Mouse (Mus musculus) gastrocnemius, postnatal 25 days (tissue): ENCODE results near the gene Rpia. TPM values are rescaled to one million over a fixed set of nuclear protein-coding genes. Genes with fewer than 3 reads are reported as not detected.
A peak's percentile ranks its signal among the peaks of the same experiment; 100 is the strongest.

Source experiments
- DNase-seq: peaks from one replicate; pipeline ENCODE4 v3.0.0; 2022
- total RNA-seq, 2 experiments: library from RNA; stranded (reverse); gene quantifications; 1 replicate in 1 of 2; 2 replicates in 1 of 2; pipeline ENCODE4 v1.2.3; 2021

Rpia gene
- total RNA-seq, 2 experiments from 2014 or later: 12.5 to 13.6 TPM

- DNase-seq: peak; percentile 21
These were observed 13.2 kb upstream of the Rpia start for GRCm38 (mm10) chr6:70805267-70805666.

DNA sequence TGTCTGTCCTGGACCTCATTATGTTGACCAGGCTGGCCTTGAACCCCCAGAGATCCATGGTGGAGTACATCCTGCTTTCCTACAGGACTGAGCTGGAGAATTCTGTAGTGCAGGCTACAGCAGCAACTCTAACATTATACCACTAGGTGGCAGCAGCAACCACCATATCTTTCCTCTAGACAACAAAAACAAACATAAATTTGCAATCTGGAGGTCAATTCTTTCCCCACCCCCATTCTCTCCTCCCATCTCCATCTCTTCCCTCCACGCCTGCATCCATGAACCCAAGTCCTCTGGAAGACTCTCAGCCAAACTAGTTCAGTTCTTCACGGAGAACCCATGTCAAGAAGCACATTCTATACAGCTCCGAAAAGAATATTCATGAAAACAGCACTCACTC, 12.6 kb upstream of the Rpia start:
- DNase-seq: no peak

- DNase-seq: peak; percentile 34
These were observed 5.7 kb upstream of the Rpia start for GRCm38 (mm10) chr6:70797581-70798251.

GRCm38 (mm10) chr6:70796940-70797339, 4.9 kb upstream of the Rpia start:
- DNase-seq: no peak

- no peak for DNase-seq
These were observed 612 bp upstream of the Rpia start for GRCm38 (mm10) chr6:70792644-70793043.

GRCm38 (mm10) chr6:70790852-70791761, 925 bp downstream of the Rpia start:
- DNase-seq: no peak

DNA sequence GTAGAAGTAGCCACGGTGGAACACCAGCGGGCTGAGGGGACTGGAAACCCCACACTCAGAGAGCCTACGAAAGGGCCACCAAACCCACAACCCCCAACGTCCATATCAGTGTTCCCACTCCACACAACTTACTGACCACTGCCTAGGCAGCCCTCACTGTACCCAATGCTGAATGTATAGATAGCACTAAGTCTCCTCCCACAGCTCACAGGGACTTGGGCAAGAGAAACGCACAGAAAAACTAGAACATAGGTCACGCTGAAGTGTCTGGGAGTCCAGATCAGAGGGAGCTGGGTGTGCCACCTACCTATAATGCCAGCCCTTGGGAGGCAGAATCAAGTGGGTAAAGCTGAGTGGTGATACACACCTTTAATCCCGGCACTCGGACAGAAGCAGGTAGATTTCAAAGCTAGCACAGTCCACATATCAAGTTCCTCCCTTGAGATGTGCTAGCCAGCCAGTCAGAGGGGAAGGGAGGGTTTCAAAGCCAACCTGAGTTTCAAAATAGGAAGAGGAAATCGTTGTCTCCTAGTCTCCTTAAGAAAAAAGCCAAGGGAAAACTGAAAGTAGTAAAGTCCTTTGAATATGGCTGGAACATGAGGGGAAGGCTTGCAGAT, 1.9 kb downstream of the Rpia start:
- no peak for DNase-seq

DNA sequence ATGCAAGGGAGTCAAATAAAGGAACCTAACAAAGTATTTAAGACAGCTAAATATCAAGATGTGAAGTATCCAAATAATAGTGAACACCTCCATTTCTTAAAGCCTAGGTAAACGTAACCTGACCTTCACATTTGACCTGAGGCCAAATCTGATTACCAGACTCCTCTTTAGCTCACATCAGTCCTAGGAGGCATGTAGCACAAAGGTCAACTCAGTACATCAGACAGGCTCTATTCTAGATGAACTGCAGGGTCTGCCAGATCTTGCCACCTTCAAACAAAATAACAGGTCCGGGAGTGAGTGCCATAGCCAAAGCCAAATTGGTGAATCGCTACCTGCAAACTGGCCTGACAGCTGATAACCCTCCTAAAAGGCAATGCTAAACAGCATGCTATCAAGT, 2.9 kb downstream of the Rpia start:
- no peak for DNase-seq

DNA sequence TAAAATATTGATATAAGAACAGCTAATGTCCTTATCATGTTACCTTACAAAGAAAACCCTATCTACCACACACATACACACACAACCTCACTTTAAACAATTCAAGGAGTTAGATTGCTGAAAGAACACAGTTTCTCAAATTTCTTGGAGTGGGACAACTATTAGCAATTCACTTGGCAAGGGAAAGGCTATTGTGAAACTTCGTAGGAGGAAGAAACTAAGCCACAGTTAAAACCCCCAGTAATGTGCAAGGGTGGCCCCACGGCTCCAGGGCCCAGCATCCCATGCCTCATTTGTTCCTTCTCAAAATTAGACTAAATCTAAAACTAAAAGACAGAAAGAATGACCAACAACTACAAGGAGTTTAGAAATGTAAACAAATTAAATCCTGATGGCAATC, 4.5 kb downstream of the Rpia start:
- DNase-seq: no peak

DNA sequence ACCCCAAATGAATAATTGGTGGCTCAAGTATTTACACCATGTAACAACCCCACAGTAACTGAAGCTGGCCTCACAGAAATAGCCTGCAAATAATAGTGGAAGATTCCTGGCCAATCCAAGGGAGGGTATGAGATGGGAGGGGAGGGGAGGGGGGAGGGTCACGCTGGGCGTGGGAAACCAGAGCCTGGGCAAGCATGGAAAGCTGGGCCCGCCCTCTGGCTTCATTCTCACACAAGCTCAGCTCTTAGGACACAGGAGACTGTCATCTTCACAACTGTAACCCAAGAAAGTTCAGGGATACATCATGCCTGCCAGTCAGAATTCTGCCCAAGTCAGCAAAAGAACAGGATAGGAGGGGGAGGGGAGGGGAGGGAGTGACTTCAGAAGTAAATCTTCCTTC, 6.2 kb downstream of the Rpia start:
- peak; percentile 70 for DNase-seq

- DNase-seq: no peak
These were observed 7.2 kb downstream of the Rpia start for GRCm38 (mm10) chr6:70784811-70785210.

DNA sequence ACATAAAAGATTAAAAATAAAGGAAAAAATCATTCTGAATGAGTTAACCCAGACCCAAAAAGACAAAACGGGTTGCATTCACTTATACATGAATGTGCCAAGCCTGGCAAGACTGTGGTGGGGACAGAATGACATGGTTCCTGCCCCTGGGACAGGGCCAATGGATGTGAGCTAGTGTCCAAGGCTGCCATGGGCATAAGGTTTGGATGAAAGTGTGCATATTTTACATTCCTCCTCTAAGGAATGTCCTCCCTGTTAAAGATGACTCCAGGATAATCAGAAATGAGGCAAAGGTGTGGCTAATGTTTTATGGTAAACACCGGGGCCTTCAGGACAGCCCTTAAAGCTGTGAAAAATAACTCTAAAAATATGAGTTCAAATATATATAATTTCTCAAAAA, 10.7 kb downstream of the Rpia start:
- DNase-seq: no peak

GRCm38 (mm10) chr6:70774372-70774771, 17.7 kb downstream of the Rpia start:
- no peak for DNase-seq

DNA sequence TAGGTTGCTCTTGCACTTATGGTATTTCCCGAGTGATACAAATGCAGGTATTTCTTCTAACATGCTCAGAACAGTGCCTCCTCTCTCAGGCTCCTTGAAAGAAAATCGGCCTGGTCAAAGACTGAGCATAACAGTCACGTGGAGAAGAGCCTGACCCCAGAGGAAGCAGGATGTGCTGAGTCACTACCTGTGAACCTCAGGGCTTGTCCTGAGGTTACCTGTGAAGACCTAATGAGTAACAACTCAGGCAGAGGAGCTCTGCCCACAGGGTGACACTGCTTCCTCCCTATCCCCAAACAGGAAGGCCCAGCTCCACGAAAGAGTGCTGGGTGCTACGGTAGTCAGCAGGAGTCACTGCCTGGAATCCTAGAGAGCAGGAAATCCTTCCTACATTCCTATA, 18.3 kb downstream of the Rpia start:
- no peak for DNase-seq

DNA sequence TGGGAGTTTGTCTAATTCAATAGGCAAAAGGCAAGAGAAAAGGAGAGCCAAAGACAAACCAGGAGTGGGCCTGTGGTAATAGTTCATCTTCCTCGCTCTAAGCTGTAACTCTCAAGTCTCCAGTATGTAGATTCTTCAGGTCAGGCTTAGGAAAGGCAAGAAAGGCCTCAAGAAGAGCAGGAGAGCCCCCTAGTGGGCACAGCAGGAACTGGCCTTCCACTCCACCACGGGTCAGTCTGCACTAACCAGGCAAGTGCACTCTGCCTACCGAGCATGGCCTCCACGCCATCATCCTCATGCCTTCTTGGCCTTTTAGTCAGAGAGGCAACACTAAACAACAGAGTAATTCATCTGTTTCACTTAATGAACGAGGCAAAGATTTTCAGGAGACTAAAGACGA, 23.3 kb downstream of the Rpia start:
- peak; percentile 42 for DNase-seq

- DNase-seq: no peak
These were observed 27.0 kb downstream of the Rpia start for GRCm38 (mm10) chr6:70765076-70765475.

- DNase-seq: no peak
These were observed 27.5 kb downstream of the Rpia start for GRCm38 (mm10) chr6:70764551-70764950.

GRCm38 (mm10) chr6:70763881-70764280, 28.2 kb downstream of the Rpia start:
- DNase-seq: no peak

GRCm38 (mm10) chr6:70762659-70763058, 29.4 kb downstream of the Rpia start:
- DNase-seq: no peak

GRCm38 (mm10) chr6:70760951-70761350, 31.1 kb downstream of the Rpia start:
- DNase-seq: no peak

DNA sequence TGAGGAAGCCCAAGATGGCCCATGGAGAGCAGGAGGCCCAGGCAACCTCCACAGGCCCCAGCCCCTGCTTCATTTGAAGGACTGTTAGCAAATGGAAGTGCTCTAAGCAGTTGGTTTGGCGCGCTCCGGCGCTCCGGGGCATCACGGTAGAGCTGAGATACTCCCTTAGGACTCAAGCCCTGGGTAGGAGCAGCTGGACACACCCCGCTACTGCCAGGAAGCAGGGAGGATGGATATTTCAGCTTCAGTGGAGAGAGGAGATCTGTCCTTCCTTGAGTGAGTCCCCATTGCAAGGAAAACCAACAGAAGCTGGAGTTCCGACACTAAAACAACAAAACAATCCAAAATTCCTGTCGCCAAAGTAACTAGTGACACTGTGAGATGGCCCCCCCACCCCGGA, 37.2 kb downstream of the Rpia start:
- no peak for DNase-seq

GRCm38 (mm10) chr6:70752351-70752750, 39.7 kb downstream of the Rpia start:
- DNase-seq: no peak

DNA sequence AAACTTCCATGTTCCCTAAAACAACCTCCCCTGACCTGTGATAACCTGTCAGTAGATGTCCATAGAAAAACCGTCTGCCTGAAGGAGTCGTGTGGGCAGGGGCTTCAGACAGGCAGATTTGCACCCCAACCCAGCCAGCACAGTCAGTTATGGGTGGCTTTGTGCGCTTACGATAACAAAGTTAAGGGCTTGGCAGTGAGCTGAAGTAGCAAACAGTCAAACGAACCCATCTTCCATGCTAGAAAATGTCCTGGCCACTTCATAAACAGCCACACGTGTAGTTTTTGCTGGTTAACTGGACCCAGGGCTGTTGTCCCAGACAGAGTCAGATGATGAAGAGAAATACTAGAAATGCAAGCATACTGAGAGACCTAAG, 40.1 kb downstream of the Rpia start:
- DNase-seq: no peak
